Mouse (Mus musculus): ENCODE results near the gene Sema7a. TPM values are rescaled to one million over a fixed set of nuclear protein-coding genes. Genes with fewer than 3 reads are reported as not detected.

Sema7a gene
- polyA plus RNA-seq, 1 experiment, result 26.1 TPM

DNA sequence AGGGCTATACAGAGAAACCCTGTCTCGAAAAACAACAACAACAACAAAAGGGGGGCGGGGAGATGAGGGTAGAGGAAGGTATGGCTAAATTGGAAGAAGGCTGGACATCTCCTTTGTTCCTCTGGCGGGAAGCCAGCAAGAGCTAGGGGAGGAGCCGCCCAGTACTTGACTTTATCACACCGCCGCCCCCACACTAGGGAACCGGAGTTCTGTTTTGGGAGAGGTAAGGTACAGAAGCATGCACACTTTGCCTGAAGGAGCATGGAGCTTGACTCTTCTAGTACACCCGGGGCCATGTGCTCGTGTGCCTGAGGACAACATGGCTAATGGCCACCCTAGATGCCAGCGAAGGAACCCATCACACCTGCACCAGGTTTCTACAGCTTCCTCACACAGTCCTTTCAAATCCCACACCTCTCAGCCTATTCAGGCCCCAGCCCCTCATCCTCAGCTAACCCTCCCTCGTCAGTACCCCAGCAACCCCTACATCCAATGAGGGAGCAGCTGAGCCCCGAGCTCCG lies 57.7 kb downstream of the Sema7a start:
- H3K4me1 ChIP-seq (ENCODE audit: control insufficient read depth, insufficient read depth, insufficient read length), result peaks cover 9% of the 10 kb centered on the region; the same call in 1 of the 2 replicates
- H3K4me3 ChIP-seq (ENCODE audit: extremely low read depth, insufficient read depth, insufficient read length), result no peak overlapping the region
- 49% methylated on average over 13 of the region's 13 CpGs for WGBS

GRCm38 (mm10) chr9:57998032-57998659 lies 58.2 kb downstream of the Sema7a start:
- peaks cover 9% of the 10 kb centered on the region; the same call in 1 of the 2 replicates for H3K4me1 ChIP-seq (ENCODE audit: control insufficient read depth, insufficient read depth, insufficient read length)
- no peaks in the 10 kb centered on the region for H3K36me3 ChIP-seq (ENCODE audit: control insufficient read depth, insufficient read depth, low read length)
- WGBS, result 4% methylated on average over 20 of the region's 20 CpGs
- no peak overlapping the region for H3K27ac ChIP-seq (ENCODE audit: insufficient read depth, low read length)
- peak overlapping the region; percentile 30 for H3K4me3 ChIP-seq (ENCODE audit: extremely low read depth, insufficient read depth, insufficient read length)
- peak; percentile 47 to 54 for DNase-seq (ENCODE audit: low read depth in 1 of 2, low spot score in 2 of 2)
- H3K27me3 ChIP-seq (ENCODE audit: control insufficient read depth, insufficient read depth, low read length), result peaks cover 2% of the 10 kb centered on the region; the same call in 1 of the 2 replicates
- TF ChIP-seq CTCF (IDR thresholded peaks at IDR 0.05; ENCODE audit: extremely low read depth, insufficient read depth, insufficient read length, insufficient replicate concordance) (peak; percentile 71; the same call in 1 of the 2 replicates), POLR2A (IDR thresholded peaks at IDR 0.05; ENCODE audit: low read depth, low read length) (no peak)

More for the DNA sequence above, 57.7 kb downstream of the Sema7a start:
- Histone ChIP-seq H3K27me3 (ENCODE audit: control insufficient read depth, insufficient read depth, low read length) (peaks cover 2% of the 10 kb centered on the region; the same call in 1 of the 2 replicates), H3K36me3 (ENCODE audit: control insufficient read depth, insufficient read depth, low read length) (no peaks in the 10 kb centered on the region), H3K27ac (ENCODE audit: insufficient read depth, low read length) (no peak overlapping the region)
- TF ChIP-seq CTCF (IDR thresholded peaks at IDR 0.05; ENCODE audit: extremely low read depth, insufficient read depth, insufficient read length, insufficient replicate concordance) (no peak), POLR2A (IDR thresholded peaks at IDR 0.05; ENCODE audit: low read depth, low read length) (no peak)
- no peak for DNase-seq (ENCODE audit: low read depth in 1 of 2, low spot score in 2 of 2)

GRCm38 (mm10) chr9:57998685-57999084 lies 58.8 kb downstream of the Sema7a start:
- no peaks in the 10 kb centered on the region for H3K36me3 ChIP-seq (ENCODE audit: control insufficient read depth, insufficient read depth, low read length)
- 0 out of 2 replicates have a peak, but pooled peaks cover 5% of the 10 kb centered on the region for H3K4me1 ChIP-seq (ENCODE audit: control insufficient read depth, insufficient read depth, insufficient read length)
- H3K4me3 ChIP-seq (ENCODE audit: extremely low read depth, insufficient read depth, insufficient read length), result no peak overlapping the region
- no peak overlapping the region for H3K27ac ChIP-seq (ENCODE audit: insufficient read depth, low read length)
- no peak for TF ChIP-seq POLR2A (IDR thresholded peaks at IDR 0.05; ENCODE audit: low read depth, low read length)
- no peak for TF ChIP-seq CTCF (IDR thresholded peaks at IDR 0.05; ENCODE audit: extremely low read depth, insufficient read depth, insufficient read length, insufficient replicate concordance)
- DNase-seq (ENCODE audit: low read depth in 1 of 2, low spot score in 2 of 2), result no peak
- peaks cover 2% of the 10 kb centered on the region; the same call in 1 of the 2 replicates for H3K27me3 ChIP-seq (ENCODE audit: control insufficient read depth, insufficient read depth, low read length)
- WGBS, result 61% methylated on average over 2 of the region's 2 CpGs

- WGBS, result 67% methylated on average over 2 of the region's 2 CpGs
These were observed 59.8 kb downstream of the Sema7a start for GRCm38 (mm10) chr9:57999676-58000075.

DNA sequence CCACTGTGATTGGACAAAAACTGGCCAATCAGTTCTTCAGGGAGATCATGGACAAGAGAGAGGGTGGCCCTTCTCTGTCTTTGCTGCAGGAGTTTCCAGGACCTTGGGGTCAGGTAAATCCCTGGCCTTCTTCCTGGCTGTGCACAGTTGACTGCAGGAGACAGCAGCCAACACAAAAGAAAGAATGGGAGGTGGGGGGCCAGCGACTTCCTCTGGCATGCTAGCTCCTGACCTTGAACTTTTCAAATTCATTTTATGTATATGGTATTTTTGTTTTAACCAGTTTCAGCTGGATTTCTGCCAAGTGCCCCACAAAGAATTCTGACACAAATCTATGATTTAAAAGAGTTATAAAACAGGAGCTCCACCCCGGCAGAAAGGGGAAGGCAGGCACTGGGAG lies 63.4 kb downstream of the Sema7a start:
- WGBS, result 13% methylated on average over 2 of the region's 2 CpGs
- Histone ChIP-seq H3K36me3 (ENCODE audit: control insufficient read depth, insufficient read depth, low read length) (no peaks in the 10 kb centered on the region), H3K4me1 (ENCODE audit: control insufficient read depth, insufficient read depth, insufficient read length) (peaks cover 4% of the 10 kb centered on the region; the same call in 1 of the 2 replicates), H3K4me3 (ENCODE audit: extremely low read depth, insufficient read depth, insufficient read length) (no peak overlapping the region), H3K27ac (ENCODE audit: insufficient read depth, low read length) (no peak overlapping the region), H3K27me3 (ENCODE audit: control insufficient read depth, insufficient read depth, low read length) (no peaks in the 10 kb centered on the region)
- no peak for TF ChIP-seq POLR2A (IDR thresholded peaks at IDR 0.05; ENCODE audit: low read depth, low read length)
- TF ChIP-seq CTCF (IDR thresholded peaks at IDR 0.05; ENCODE audit: extremely low read depth, insufficient read depth, insufficient read length, insufficient replicate concordance), result no peak
- DNase-seq (ENCODE audit: low read depth in 1 of 2, low spot score in 2 of 2), result no peak

More at GRCm38 (mm10) chr9:57999676-58000075, 59.8 kb downstream of the Sema7a start:
- TF ChIP-seq POLR2A (IDR thresholded peaks at IDR 0.05; ENCODE audit: low read depth, low read length) (no peak), CTCF (IDR thresholded peaks at IDR 0.05; ENCODE audit: extremely low read depth, insufficient read depth, insufficient read length, insufficient replicate concordance) (no peak)
- Histone ChIP-seq H3K36me3 (ENCODE audit: control insufficient read depth, insufficient read depth, low read length) (no peaks in the 10 kb centered on the region), H3K27ac (ENCODE audit: insufficient read depth, low read length) (no peak overlapping the region), H3K4me1 (ENCODE audit: control insufficient read depth, insufficient read depth, insufficient read length) (0 out of 2 replicates have a peak, but pooled peaks cover 4% of the 10 kb centered on the region), H3K4me3 (ENCODE audit: extremely low read depth, insufficient read depth, insufficient read length) (no peak overlapping the region), H3K27me3 (ENCODE audit: control insufficient read depth, insufficient read depth, low read length) (peaks cover 2% of the 10 kb centered on the region; the same call in 1 of the 2 replicates)
- DNase-seq (ENCODE audit: low read depth in 1 of 2, low spot score in 2 of 2), result no peak

- Histone ChIP-seq H3K4me3 (ENCODE audit: extremely low read depth, insufficient read depth, insufficient read length) (no peak within 1 kb of the TSS), H3K4me1 (ENCODE audit: control insufficient read depth, insufficient read depth, insufficient read length) (peaks cover 4% of the 10 kb centered on the region; the same call in 1 of the 2 replicates), H3K36me3 (ENCODE audit: control insufficient read depth, insufficient read depth, low read length) (no peaks in the 10 kb centered on the region), H3K27ac (ENCODE audit: insufficient read depth, low read length) (peak within 1 kb of the TSS; percentile 48), H3K27me3 (ENCODE audit: control insufficient read depth, insufficient read depth, low read length) (no peaks in the 10 kb centered on the region)
- WGBS, result 39% methylated on average over 16 of the region's 16 CpGs
- DNase-seq (ENCODE audit: low read depth in 1 of 2, low spot score in 2 of 2), result peak; percentile 17 to 41
- TF ChIP-seq CTCF (IDR thresholded peaks at IDR 0.05; ENCODE audit: extremely low read depth, insufficient read depth, insufficient read length, insufficient replicate concordance) (no peak), POLR2A (IDR thresholded peaks at IDR 0.05; ENCODE audit: low read depth, low read length) (no peak)
These were observed 66.0 kb downstream of the Sema7a start, which contains the start of gene Cyp11a1 for GRCm38 (mm10) chr9:58005753-58006461. Gene Cyp11a1 (plus strand): TSS chr9:58006411.
